Mouse (Mus musculus) lung, postnatal 0 days (tissue): ENCODE results near the gene Cdh7.

ENCODE experiments used
- CTCF ChIP-seq: IDR thresholded peaks from 2 replicates; pipeline ENCODE4 v1.5.1; 2016; ENCODE audit warnings: antibody characterized with exemption, mild to moderate bottlenecking
- EP300 ChIP-seq: IDR thresholded peaks from 2 replicates; pipeline ENCODE4 v1.6.1; 2016; ENCODE audit warnings: antibody characterized with exemption, mild to moderate bottlenecking, control low read depth

DNA sequence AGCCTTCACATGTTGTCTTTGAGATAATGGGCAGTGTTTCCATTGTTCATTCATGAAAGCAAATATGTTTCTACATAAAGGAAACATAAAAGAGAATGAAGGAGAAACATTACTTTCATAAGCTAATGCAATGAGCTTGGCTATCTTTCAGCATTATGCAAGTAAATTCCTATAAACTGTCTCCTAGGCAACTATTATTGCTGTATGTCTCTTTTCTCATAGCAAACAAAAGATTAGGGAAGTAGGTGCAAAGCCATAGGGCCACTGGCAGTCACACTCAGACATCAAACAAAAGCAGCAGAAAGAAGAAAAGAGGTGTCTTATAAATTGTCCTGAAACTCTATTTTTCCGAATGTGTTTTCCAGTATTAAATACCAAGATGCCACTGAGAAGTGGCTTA is 136.6 kb downstream of the Cdh7 start:
- TF ChIP-seq CTCF (no peak), EP300 (no peak)
